Mouse (Mus musculus) intestine, embryonic 15.5 days (tissue): Measurements from ENCODE around the gene Ngdn. TPM values are rescaled to one million over a fixed set of nuclear protein-coding genes. Genes with fewer than 3 reads are reported as not detected.
"Not testable (repeated sequence)": the region's sequence is repeated elsewhere in the genome, so short reads cannot be mapped to it uniquely, and the experiment has no call there.

ENCODE experiments used
- ATAC-seq: fragments of 200-750 bp; cut with Nextera tagmentation; 2 replicates; pipeline ENCODE4 v1.8.0; 2017; ENCODE audit warnings: moderate TSS enrichment, moderate library complexity
- H3K27ac ChIP-seq: fragments of 300-500 bp; sonication (generic); 2 replicates; pipeline ENCODE4 v1.5.1; 2015; ENCODE audit warnings: mild to moderate bottlenecking, inconsistent platforms
- H3K27me3 ChIP-seq: fragments of 300-500 bp; sonication (generic); replicated peaks from 2 replicates; pipeline ENCODE4 v1.6.1; 2015; ENCODE audit warnings: inconsistent platforms
- H3K36me3 ChIP-seq: fragments of 300-500 bp; sonication (generic); 2 replicates; pipeline ENCODE4 v1.6.1; 2015; ENCODE audit warnings: inconsistent platforms
- H3K4me1 ChIP-seq: fragments of 300-500 bp; sonication (generic); replicated peaks from 2 replicates; pipeline ENCODE4 v1.6.1; 2015; ENCODE audit warnings: inconsistent platforms
- H3K4me2 ChIP-seq: fragments of 300-500 bp; sonication (generic); replicated peaks from 2 replicates; pipeline ENCODE4 v1.6.1; 2015; ENCODE audit warnings: mild to moderate bottlenecking, inconsistent platforms
- H3K4me3 ChIP-seq: fragments of 300-500 bp; sonication (generic); replicated peaks from 2 replicates; pipeline ENCODE4 v1.5.1; 2015; ENCODE audit warnings: inconsistent platforms
- H3K9ac ChIP-seq: fragments of 300-500 bp; sonication (generic); 2 replicates; pipeline ENCODE4 v1.6.1; 2015; ENCODE audit warnings: inconsistent platforms
- H3K9me3 ChIP-seq: fragments of 300-500 bp; sonication (generic); 2 replicates; pipeline ENCODE4 v1.6.1; 2016; ENCODE audit warnings: inconsistent platforms
- WGBS: fragments of 180-500 bp; shearing (Covaris S2); methylation state at CpG from one replicate; pipeline ENCODE4 v1.1.7; 2015; 5-methylcytosine and 5-hydroxymethylcytosine counted together
- polyA plus RNA-seq: library from polyadenylated mRNA; unstranded; fragments of >200 nt; fragmentation: Nextera tagmentation; extraction: Ambion mirVana; gene quantifications from 2 replicates; pipeline ENCODE4 v1.2.1, GENCODE M21; 2015

Gene Ngdn
- polyA plus RNA-seq: 83.1 and 84.9 TPM in 2 replicates

DNA sequence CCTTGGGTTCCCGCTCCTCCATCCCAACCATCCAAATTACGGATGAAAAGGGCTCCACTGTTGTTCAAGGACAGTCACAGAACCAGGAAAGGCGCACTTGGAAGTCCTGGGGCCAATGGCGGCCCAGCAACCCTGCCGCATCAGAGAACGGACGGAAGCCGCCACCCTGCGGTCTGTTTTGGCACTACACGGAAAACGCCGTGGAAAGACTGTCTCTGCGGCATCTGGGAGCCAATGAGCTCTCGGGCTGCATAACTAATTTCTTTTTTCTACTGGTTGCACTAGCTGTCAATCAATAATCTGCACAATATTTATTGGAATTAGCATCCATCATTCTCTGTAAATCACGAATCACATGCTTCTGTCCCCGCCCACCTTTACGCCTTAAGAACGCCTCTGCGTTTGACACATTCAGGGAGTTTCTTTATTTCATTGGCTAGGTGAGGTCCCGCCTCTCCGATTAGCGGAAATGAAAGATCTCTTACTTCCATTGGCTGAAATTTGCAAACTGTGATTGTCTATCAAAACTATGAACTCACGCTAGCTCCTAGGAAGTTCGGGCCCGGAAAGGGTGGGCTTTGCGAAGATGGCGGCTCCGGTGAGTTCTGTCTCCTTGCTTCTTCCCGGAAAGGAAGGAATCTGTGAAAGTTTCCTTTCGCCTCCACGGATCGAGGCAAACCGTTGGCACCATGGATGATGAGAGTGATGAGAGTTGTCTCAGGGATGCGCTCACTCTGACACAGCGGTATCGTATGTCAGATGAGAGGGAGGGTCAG lies at the start of gene Ngdn:
TSS of gene Ngdn (plus strand) at position 464 of the 776 bp plus-strand sequence.
- Histone ChIP-seq H3K9ac (peak within 1 kb of the TSS; percentile 74), H3K36me3 (0 out of 2 replicates have a peak, but pooled peaks cover 5% of the 10 kb centered on the region), H3K9me3 (no peaks in the 10 kb centered on the region), H3K4me1 (no peaks in the 10 kb centered on the region), H3K27ac (peak within 1 kb of the TSS; percentile 92), H3K4me2 (peak within 1 kb of the TSS; percentile 85), H3K4me3 (peak within 1 kb of the TSS; percentile 69), H3K27me3 (no peaks in the 10 kb centered on the region)
- ATAC-seq: peak; percentile 98
- WGBS: under 1% methylated on average over 36 of the region's 36 CpGs

GRCm38 (mm10) chr14:54965631-54966030 lies 49.6 kb upstream of the Ngdn start:
- 50% methylated on average over 6 of the region's 6 CpGs for WGBS
- Histone ChIP-seq H3K9ac (no peak overlapping the region), H3K27me3 (no peaks in the 10 kb centered on the region), H3K36me3 (no peaks in the 10 kb centered on the region), H3K4me3 (no peak overlapping the region), H3K27ac (no peak overlapping the region), H3K4me1 (no peaks in the 10 kb centered on the region), H3K9me3 (no peaks in the 10 kb centered on the region), H3K4me2 (no peak overlapping the region)
- no peak for ATAC-seq

- H3K9ac ChIP-seq: no peak within 1 kb of the TSS
- no peaks in the 10 kb centered on the region for H3K27me3 ChIP-seq
- no peak for ATAC-seq
- H3K27ac ChIP-seq: no peak within 1 kb of the TSS
- H3K4me3 ChIP-seq: no peak within 1 kb of the TSS
- no peaks in the 10 kb centered on the region for H3K9me3 ChIP-seq
- H3K4me1 ChIP-seq: no peaks in the 10 kb centered on the region
- H3K36me3 ChIP-seq: no peaks in the 10 kb centered on the region
- WGBS: 71% methylated on average over 7 of the region's 7 CpGs
- H3K4me2 ChIP-seq: no peak within 1 kb of the TSS
Measured at GRCm38 (mm10) chr14:54966320-54966977, 48.8 kb upstream of the Ngdn start, which contains the start of gene Myh6. TSS of gene Myh6 (minus strand) at chr14:54966927.

DNA sequence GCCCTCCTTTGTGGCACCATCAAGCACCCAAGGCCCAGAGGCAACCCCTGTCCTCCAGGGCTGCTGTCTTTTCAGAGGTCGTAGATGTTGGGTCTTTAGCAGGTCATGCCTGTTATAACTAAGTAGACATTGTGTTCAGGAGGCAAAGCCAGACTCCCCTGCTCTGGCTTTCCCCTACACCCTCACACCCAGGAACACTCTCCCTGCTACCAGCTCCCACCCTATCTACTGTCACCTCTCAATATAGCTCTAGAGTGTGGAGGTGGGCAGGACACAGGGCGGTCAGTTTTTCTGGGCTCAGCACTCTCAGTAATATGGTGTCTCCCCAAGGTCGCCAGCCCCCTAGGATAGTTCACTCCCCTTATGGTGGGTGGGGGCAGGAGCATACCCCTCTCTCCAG lies 47.4 kb upstream of the Ngdn start:
- H3K9me3 ChIP-seq: no peaks in the 10 kb centered on the region
- H3K4me1 ChIP-seq: no peaks in the 10 kb centered on the region
- no peak overlapping the region for H3K9ac ChIP-seq
- no peak overlapping the region for H3K4me3 ChIP-seq
- H3K27me3 ChIP-seq: no peaks in the 10 kb centered on the region
- 91% methylated on average over 3 of the region's 3 CpGs for WGBS
- no peaks in the 10 kb centered on the region for H3K36me3 ChIP-seq
- no peak overlapping the region for H3K27ac ChIP-seq
- ATAC-seq: no peak
- H3K4me2 ChIP-seq: no peak overlapping the region

- no peak overlapping the region for H3K27ac ChIP-seq
- ATAC-seq: no peak
- no peak overlapping the region for H3K4me3 ChIP-seq
- H3K9ac ChIP-seq: no peak overlapping the region
- H3K27me3 ChIP-seq: no peaks in the 10 kb centered on the region
- H3K36me3 ChIP-seq: no peaks in the 10 kb centered on the region
- no peaks in the 10 kb centered on the region for H3K4me1 ChIP-seq
- H3K9me3 ChIP-seq: no peaks in the 10 kb centered on the region
- no peak overlapping the region for H3K4me2 ChIP-seq
Measured at GRCm38 (mm10) chr14:54968344-54968743, 46.9 kb upstream of the Ngdn start.

DNA sequence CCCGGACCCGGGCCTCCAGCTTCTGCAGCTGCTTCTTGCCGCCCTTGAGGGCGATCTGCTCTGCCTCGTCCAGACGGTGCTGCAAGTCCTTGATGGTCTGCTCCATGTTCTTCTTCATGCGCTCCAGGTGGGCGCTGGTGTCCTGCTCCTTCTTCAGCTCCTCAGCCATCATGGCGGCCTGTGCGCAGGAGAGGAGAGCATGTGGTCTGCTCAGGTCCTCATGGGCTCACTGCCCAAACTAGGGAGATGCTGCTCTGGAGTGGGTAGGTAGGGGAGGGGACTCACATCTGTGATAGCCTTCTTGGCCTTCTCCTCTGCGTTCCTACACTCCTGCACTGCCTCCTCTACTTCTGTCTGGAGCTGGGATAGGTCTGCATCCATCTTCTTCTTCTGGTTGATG lies 42.5 kb upstream of the Ngdn start:
- not testable (repeated sequence) for H3K4me3 ChIP-seq

GRCm38 (mm10) chr14:54974068-54974791 lies 41.0 kb upstream of the Ngdn start:
- H3K9me3 ChIP-seq: no peaks in the 10 kb centered on the region
- WGBS: 75% methylated on average over 6 of the region's 6 CpGs
- no peak overlapping the region for H3K4me3 ChIP-seq
- no peak overlapping the region for H3K4me2 ChIP-seq
- no peak for ATAC-seq
- H3K4me1 ChIP-seq: no peaks in the 10 kb centered on the region
- H3K36me3 ChIP-seq: no peaks in the 10 kb centered on the region
- H3K27ac ChIP-seq: no peak overlapping the region
- H3K9ac ChIP-seq: no peak overlapping the region
- H3K27me3 ChIP-seq: no peaks in the 10 kb centered on the region

More for the DNA sequence above, 42.5 kb upstream of the Ngdn start:
- not testable (repeated sequence) for ATAC-seq, H3K9ac ChIP-seq, H3K4me1 ChIP-seq, H3K27me3 ChIP-seq, H3K27ac ChIP-seq, H3K4me2 ChIP-seq, H3K9me3 ChIP-seq, H3K36me3 ChIP-seq
- 89% methylated on average over 11 of the region's 11 CpGs for WGBS

DNA sequence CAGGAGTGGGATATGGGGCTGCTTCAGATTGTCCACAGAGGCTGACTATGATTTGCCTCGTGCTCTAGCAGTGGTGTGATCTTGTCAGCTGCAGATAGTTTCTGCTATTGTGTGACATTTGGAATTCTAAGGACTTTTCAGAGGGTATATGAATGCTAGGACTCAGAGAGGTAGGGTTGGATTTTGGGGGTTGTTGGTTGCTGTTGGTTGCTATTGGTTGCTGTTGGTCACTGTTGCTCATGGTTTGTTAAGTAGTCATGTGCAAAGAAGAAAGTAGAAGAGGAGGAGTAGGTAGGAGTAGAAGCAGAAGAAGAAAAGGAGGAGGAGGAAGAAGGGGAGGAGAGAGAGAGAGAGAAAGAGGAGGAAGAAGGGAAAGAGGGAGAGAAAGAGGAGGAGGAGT lies 38.6 kb upstream of the Ngdn start, which contains the start of gene Gm17428:
TSS of gene Gm17428 (plus strand) at position 301 of the 400 bp plus-strand sequence.
- 63% methylated on average over 1 of the region's 1 CpGs for WGBS
- no peak for ATAC-seq
- Histone ChIP-seq H3K4me1 (no peaks in the 10 kb centered on the region), H3K9me3 (no peaks in the 10 kb centered on the region), H3K9ac (no peak within 1 kb of the TSS), H3K27ac (no peak within 1 kb of the TSS), H3K36me3 (no peaks in the 10 kb centered on the region), H3K27me3 (no peaks in the 10 kb centered on the region), H3K4me2 (no peak within 1 kb of the TSS), H3K4me3 (no peak within 1 kb of the TSS)

GRCm38 (mm10) chr14:54978664-54979063 lies 36.6 kb upstream of the Ngdn start:
- H3K9me3 ChIP-seq: no peaks in the 10 kb centered on the region
- 82% methylated on average over 8 of the region's 8 CpGs for WGBS
- H3K36me3 ChIP-seq: no peaks in the 10 kb centered on the region
- no peak for ATAC-seq
- H3K27ac ChIP-seq: no peak overlapping the region
- H3K4me2 ChIP-seq: no peak overlapping the region
- no peak overlapping the region for H3K9ac ChIP-seq
- H3K4me1 ChIP-seq: no peaks in the 10 kb centered on the region
- no peaks in the 10 kb centered on the region for H3K27me3 ChIP-seq
- H3K4me3 ChIP-seq: no peak overlapping the region

GRCm38 (mm10) chr14:54981934-54982333 lies 33.3 kb upstream of the Ngdn start:
- Histone ChIP-seq H3K27ac (no peak overlapping the region), H3K4me3 (no peak overlapping the region), H3K4me2 (no peak overlapping the region), H3K36me3 (no peaks in the 10 kb centered on the region), H3K27me3 (no peaks in the 10 kb centered on the region), H3K4me1 (no peaks in the 10 kb centered on the region), H3K9ac (no peak overlapping the region), H3K9me3 (no peaks in the 10 kb centered on the region)
- ATAC-seq: no peak
- WGBS: 92% methylated on average over 7 of the region's 7 CpGs

- ATAC-seq, H3K4me3 ChIP-seq, H3K9me3 ChIP-seq, H3K27me3 ChIP-seq, H3K36me3 ChIP-seq, H3K9ac ChIP-seq, H3K4me1 ChIP-seq, H3K4me2 ChIP-seq, H3K27ac ChIP-seq: not testable (repeated sequence)
- WGBS: 92% methylated on average over 9 of the region's 9 CpGs
Measured at GRCm38 (mm10) chr14:54988350-54988874, 26.8 kb upstream of the Ngdn start.

GRCm38 (mm10) chr14:54988882-54989281 lies 26.4 kb upstream of the Ngdn start:
- no peak overlapping the region for H3K4me3 ChIP-seq
- no peak overlapping the region for H3K27ac ChIP-seq
- H3K9ac ChIP-seq: no peak overlapping the region
- no peaks in the 10 kb centered on the region for H3K27me3 ChIP-seq
- no peaks in the 10 kb centered on the region for H3K9me3 ChIP-seq
- ATAC-seq: no peak
- no peak overlapping the region for H3K4me2 ChIP-seq
- H3K4me1 ChIP-seq: peaks cover 6% of the 10 kb centered on the region; the same call in 1 of the 2 replicates
- H3K36me3 ChIP-seq: no peaks in the 10 kb centered on the region
- 84% methylated on average over 13 of the region's 13 CpGs for WGBS
